Mouse (Mus musculus) liver, adult 2 months (tissue): Measurements from ENCODE around the gene Dusp9.

Experiments used
- CTCF ChIP-seq: fragments of 200-500 bp; IDR thresholded peaks from 2 replicates; pipeline ENCODE4 v1.5.1; 2011; ENCODE audit warnings: low read depth, low read length, control low read depth
- POLR2A ChIP-seq: fragments of 200-500 bp; IDR thresholded peaks from 2 replicates; pipeline ENCODE4 v1.6.1; 2011; ENCODE audit warnings: low read length, control low read depth; ENCODE audit not compliant: insufficient read depth; ENCODE audit errors: extremely low read depth

- TF ChIP-seq CTCF = no peak
- TF ChIP-seq POLR2A = no peak
Observed at GRCm38 (mm10) chrX:73650869-73651268, 11.7 kb downstream of the Dusp9 start.
